Mouse (Mus musculus) liver, embryonic 15.5 days (tissue): ENCODE measurements around the gene Mymk. TPM values are rescaled to one million over a fixed set of nuclear protein-coding genes. Genes with fewer than 3 reads are reported as not detected.

Source experiments
- ATAC-seq: fragments of 200-750 bp; cut with Nextera tagmentation; 2 replicates; pipeline ENCODE4 v1.8.0; 2017; ENCODE audit warnings: moderate number of reproducible peaks, mild to moderate bottlenecking, moderate library complexity; ENCODE audit not compliant: insufficient read depth
- H3K27ac ChIP-seq: fragments of 300-500 bp; sonication (generic); replicated peaks from 2 replicates; pipeline ENCODE4 v1.5.1; 2015; ENCODE audit warnings: mild to moderate bottlenecking, inconsistent platforms
- H3K27me3 ChIP-seq: fragments of 300-500 bp; sonication (generic); 2 replicates; pipeline ENCODE4 v1.6.1; 2015; ENCODE audit warnings: mild to moderate bottlenecking, inconsistent platforms
- H3K36me3 ChIP-seq: fragments of 300-500 bp; sonication (generic); replicated peaks from 2 replicates; pipeline ENCODE4 v1.6.1; 2015; ENCODE audit warnings: moderate library complexity, mild to moderate bottlenecking, inconsistent platforms
- H3K4me1 ChIP-seq: fragments of 300-500 bp; sonication (generic); replicated peaks from 2 replicates; pipeline ENCODE4 v1.6.1; 2015; ENCODE audit warnings: inconsistent platforms
- H3K4me2 ChIP-seq: fragments of 300-500 bp; sonication (generic); 2 replicates; pipeline ENCODE4 v1.6.1; 2015; ENCODE audit warnings: moderate library complexity, mild to moderate bottlenecking, inconsistent platforms
- H3K4me3 ChIP-seq: fragments of 300-500 bp; sonication (generic); replicated peaks from 2 replicates; pipeline ENCODE4 v1.5.1; 2015; ENCODE audit warnings: mild to moderate bottlenecking, inconsistent platforms
- H3K9ac ChIP-seq: fragments of 300-500 bp; sonication (generic); 2 replicates; pipeline ENCODE4 v1.6.1; 2015; ENCODE audit warnings: moderate library complexity, mild to moderate bottlenecking, inconsistent platforms
- H3K9me3 ChIP-seq: fragments of 300-500 bp; sonication (generic); replicated peaks from 2 replicates; pipeline ENCODE4 v1.6.1; 2016; ENCODE audit warnings: inconsistent platforms
- WGBS: fragments of 180-500 bp; shearing (Covaris S2); methylation state at CpG from one replicate; pipeline ENCODE4 v1.1.7; 2015; ENCODE audit warnings: mixed read lengths; ENCODE audit not compliant: insufficient replicate concordance; 5-methylcytosine and 5-hydroxymethylcytosine counted together
- polyA plus RNA-seq: library from polyadenylated mRNA; unstranded; fragments of >200 nt; fragmentation: Nextera tagmentation; extraction: Ambion mirVana; gene quantifications from 2 replicates; pipeline ENCODE4 v1.2.1, GENCODE M21; 2015

The Mymk gene
- polyA plus RNA-seq = 1.9 and 2.5 TPM in 2 replicates

- Histone ChIP-seq H3K9me3 (no peaks in the 10 kb centered on the region), H3K36me3 (no peaks in the 10 kb centered on the region), H3K4me1 (no peaks in the 10 kb centered on the region), H3K4me3 (no peak within 1 kb of the TSS), H3K27me3 (no peaks in the 10 kb centered on the region), H3K9ac (no peak within 1 kb of the TSS), H3K4me2 (no peak within 1 kb of the TSS), H3K27ac (no peak within 1 kb of the TSS)
- WGBS = 56% methylated on average over 2 of the region's 2 CpGs
- ATAC-seq = no peak
Measured at GRCm38 (mm10) chr2:27071978-27072377, at the start of gene Mymk. Gene Mymk, minus strand, starts transcription at chr2:27072179.

- Histone ChIP-seq H3K9ac (no peak overlapping the region), H3K27me3 (peaks cover 7% of the 10 kb centered on the region; the same call in 1 of the 2 replicates), H3K4me3 (no peak overlapping the region), H3K4me2 (no peak overlapping the region), H3K9me3 (no peaks in the 10 kb centered on the region), H3K27ac (no peak overlapping the region), H3K4me1 (no peaks in the 10 kb centered on the region), H3K36me3 (no peaks in the 10 kb centered on the region)
- WGBS = 67% methylated on average over 8 of the region's 8 CpGs
- no peak for ATAC-seq
Measured at GRCm38 (mm10) chr2:27120241-27120641, 48.3 kb upstream of the Mymk start.

DNA sequence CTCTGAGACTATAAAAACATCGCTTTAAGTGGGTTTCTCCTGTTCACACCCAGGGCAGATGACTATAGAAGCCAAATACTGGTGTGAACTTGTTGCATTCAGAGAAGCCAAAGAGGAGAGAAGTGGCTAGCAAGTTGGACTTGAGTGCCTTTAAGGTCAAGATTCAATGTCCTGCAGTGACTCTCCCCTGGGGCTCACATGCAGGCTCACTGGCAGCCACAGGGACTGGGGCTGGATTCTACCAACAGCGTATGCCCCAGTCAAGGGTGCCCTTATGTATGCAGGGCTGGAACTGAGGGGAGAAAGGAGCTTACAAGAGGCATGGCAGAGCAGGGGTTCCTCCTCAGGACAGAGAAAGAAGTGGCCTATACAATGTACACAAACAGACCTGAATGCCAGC lies 47.8 kb upstream of the Mymk start:
- no peak overlapping the region for H3K4me2 ChIP-seq
- no peak overlapping the region for H3K27ac ChIP-seq
- H3K9me3 ChIP-seq = no peaks in the 10 kb centered on the region
- H3K4me3 ChIP-seq = no peak overlapping the region
- 62% methylated on average over 2 of the region's 2 CpGs for WGBS
- no peaks in the 10 kb centered on the region for H3K36me3 ChIP-seq
- H3K27me3 ChIP-seq = peaks cover 7% of the 10 kb centered on the region; the same call in 1 of the 2 replicates
- no peaks in the 10 kb centered on the region for H3K4me1 ChIP-seq
- H3K9ac ChIP-seq = no peak overlapping the region
- ATAC-seq = no peak

DNA sequence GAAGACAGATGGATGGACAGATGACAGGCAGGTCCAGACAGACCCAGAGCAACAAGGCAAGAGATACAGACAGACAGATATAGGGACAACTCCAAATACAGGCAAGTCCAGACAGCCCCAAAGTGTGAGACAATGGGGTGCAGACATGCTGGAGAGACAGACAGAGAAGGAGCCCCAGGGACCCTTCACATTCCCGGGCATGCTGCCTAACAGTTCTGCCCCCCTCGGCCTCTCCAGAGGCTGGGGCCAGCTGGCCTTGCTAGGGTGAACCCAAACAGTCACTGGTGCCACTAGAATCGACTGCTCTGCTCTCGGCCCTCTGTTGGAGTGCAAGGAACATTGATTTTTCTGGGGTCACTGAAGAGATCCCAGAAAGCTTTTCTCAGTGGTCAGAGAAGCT lies 46.5 kb upstream of the Mymk start:
- Histone ChIP-seq H3K4me3 (no peak overlapping the region), H3K9ac (no peak overlapping the region), H3K27ac (no peak overlapping the region), H3K4me2 (no peak overlapping the region), H3K27me3 (peaks cover 7% of the 10 kb centered on the region; the same call in 1 of the 2 replicates), H3K9me3 (no peaks in the 10 kb centered on the region), H3K36me3 (no peaks in the 10 kb centered on the region), H3K4me1 (no peaks in the 10 kb centered on the region)
- ATAC-seq = no peak
- 42% methylated on average over 4 of the region's 4 CpGs for WGBS

GRCm38 (mm10) chr2:27114169-27114568 lies 42.2 kb upstream of the Mymk start:
- Histone ChIP-seq H3K4me3 (no peak overlapping the region), H3K9me3 (no peaks in the 10 kb centered on the region), H3K27ac (no peak overlapping the region), H3K4me1 (no peaks in the 10 kb centered on the region), H3K4me2 (no peak overlapping the region), H3K9ac (no peak overlapping the region), H3K36me3 (no peaks in the 10 kb centered on the region), H3K27me3 (no peaks in the 10 kb centered on the region)
- WGBS = 80% methylated on average over 10 of the region's 10 CpGs
- no peak for ATAC-seq

DNA sequence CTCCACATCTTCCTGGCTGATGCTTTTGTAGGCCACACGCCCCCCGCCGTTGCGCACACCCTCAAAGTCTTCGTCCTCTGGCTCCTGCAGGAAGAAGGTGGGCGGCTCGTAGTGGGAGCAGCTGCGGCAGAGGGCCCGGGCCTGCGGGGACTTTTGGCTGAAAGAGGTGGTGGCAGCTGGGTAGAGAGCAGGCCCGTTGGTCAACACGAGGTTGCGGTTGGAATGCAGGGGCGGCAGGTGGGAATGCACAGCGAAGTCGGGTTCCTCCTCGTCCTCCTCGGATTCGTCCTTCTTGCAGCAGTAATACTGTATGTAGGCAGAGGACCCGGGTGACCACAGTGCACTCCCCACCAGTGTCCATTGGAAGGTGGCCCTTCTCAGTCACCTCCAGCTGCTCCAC lies 40.6 kb upstream of the Mymk start:
- WGBS = 74% methylated on average over 20 of the region's 20 CpGs
- H3K9ac ChIP-seq = no peak overlapping the region
- H3K4me1 ChIP-seq = no peaks in the 10 kb centered on the region
- ATAC-seq = no peak
- no peak overlapping the region for H3K4me3 ChIP-seq
- no peaks in the 10 kb centered on the region for H3K27me3 ChIP-seq
- H3K9me3 ChIP-seq = no peaks in the 10 kb centered on the region
- no peak overlapping the region for H3K27ac ChIP-seq
- H3K4me2 ChIP-seq = no peak overlapping the region
- H3K36me3 ChIP-seq = no peaks in the 10 kb centered on the region

DNA sequence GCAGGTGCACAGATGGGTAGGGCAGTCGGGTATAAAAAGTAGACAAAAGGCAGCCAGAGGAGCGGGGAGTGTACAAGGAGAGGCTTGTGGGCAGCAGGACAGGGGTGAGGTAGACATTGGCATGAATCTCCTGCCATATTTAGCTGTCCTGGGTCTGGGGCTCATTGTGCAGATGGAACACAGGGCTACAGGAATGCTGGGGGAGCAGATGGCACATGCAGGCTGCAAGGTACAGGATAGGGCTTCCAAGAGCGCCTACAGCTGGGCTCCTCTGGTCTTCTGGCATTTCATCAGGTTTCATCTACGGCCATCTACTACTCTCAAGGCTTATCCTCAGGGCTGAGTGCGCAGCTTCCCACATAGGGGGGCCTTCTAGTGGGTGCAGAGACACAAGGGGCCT lies 37.1 kb upstream of the Mymk start:
- H3K9me3 ChIP-seq = no peaks in the 10 kb centered on the region
- no peak overlapping the region for H3K4me2 ChIP-seq
- H3K4me3 ChIP-seq = no peak overlapping the region
- 68% methylated on average over 5 of the region's 5 CpGs for WGBS
- H3K9ac ChIP-seq = no peak overlapping the region
- H3K36me3 ChIP-seq = no peaks in the 10 kb centered on the region
- H3K27ac ChIP-seq = no peak overlapping the region
- no peaks in the 10 kb centered on the region; the same call in 1 of the 2 replicates for H3K27me3 ChIP-seq
- no peak for ATAC-seq
- no peaks in the 10 kb centered on the region for H3K4me1 ChIP-seq

DNA sequence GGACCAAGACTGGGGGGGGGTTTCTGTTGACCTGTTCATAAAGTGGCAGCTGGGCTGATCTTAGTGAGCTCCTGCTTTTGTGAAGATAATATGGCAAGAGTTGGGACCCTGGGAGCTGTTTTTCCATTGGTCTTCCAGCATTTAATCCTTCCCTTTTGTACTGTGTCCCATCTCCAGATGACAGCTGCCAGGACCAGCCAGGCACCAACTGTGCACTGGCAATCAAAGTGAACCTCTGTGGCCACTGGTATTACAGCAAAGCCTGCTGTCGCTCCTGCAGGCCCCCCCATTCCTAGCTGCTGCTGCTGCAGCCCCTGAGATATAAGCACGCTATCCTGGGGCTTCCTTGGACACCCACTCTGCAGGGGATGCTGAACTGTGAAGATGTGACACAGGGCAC lies 36.2 kb upstream of the Mymk start:
- no peaks in the 10 kb centered on the region; the same call in 1 of the 2 replicates for H3K27me3 ChIP-seq
- no peak overlapping the region for H3K4me3 ChIP-seq
- H3K27ac ChIP-seq = no peak overlapping the region
- ATAC-seq = no peak
- H3K9me3 ChIP-seq = no peaks in the 10 kb centered on the region
- H3K4me2 ChIP-seq = no peak overlapping the region
- 56% methylated on average over 2 of the region's 2 CpGs for WGBS
- no peaks in the 10 kb centered on the region for H3K4me1 ChIP-seq
- no peak overlapping the region for H3K9ac ChIP-seq
- H3K36me3 ChIP-seq = no peaks in the 10 kb centered on the region

DNA sequence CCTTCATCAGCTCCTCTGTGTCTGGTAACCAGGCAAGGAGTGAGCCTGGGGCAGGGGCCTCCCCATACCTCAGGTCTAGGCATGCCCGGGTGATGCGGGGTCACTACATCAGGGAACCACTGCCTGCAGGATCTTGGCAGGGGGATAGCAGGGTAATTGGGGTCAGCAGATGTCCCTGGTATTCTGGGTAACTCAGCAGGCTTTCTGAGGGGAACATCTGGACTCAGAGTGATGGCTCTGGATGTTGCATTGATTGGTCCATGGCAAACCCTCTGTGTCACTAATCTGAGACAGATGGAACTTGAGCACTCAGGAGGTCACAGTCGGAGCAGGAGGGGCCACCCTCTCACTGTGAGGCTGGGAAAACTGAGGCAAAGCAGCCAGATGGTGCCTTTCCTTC lies 34.8 kb upstream of the Mymk start:
- no peaks in the 10 kb centered on the region for H3K9me3 ChIP-seq
- no peaks in the 10 kb centered on the region for H3K36me3 ChIP-seq
- H3K4me3 ChIP-seq = no peak overlapping the region
- no peak for ATAC-seq
- H3K4me1 ChIP-seq = no peaks in the 10 kb centered on the region
- no peaks in the 10 kb centered on the region; the same call in 1 of the 2 replicates for H3K27me3 ChIP-seq
- H3K9ac ChIP-seq = no peak overlapping the region
- no peak overlapping the region for H3K27ac ChIP-seq
- H3K4me2 ChIP-seq = no peak overlapping the region
- WGBS = 44% methylated on average over 3 of the region's 3 CpGs

GRCm38 (mm10) chr2:27103554-27103953 lies 31.6 kb upstream of the Mymk start:
- no peaks in the 10 kb centered on the region for H3K4me1 ChIP-seq
- ATAC-seq = no peak
- no peaks in the 10 kb centered on the region; the same call in 1 of the 2 replicates for H3K27me3 ChIP-seq
- no peaks in the 10 kb centered on the region for H3K9me3 ChIP-seq
- H3K4me2 ChIP-seq = no peak overlapping the region
- H3K9ac ChIP-seq = no peak overlapping the region
- 65% methylated on average over 7 of the region's 7 CpGs for WGBS
- H3K4me3 ChIP-seq = no peak overlapping the region
- no peak overlapping the region for H3K27ac ChIP-seq
- H3K36me3 ChIP-seq = no peaks in the 10 kb centered on the region

DNA sequence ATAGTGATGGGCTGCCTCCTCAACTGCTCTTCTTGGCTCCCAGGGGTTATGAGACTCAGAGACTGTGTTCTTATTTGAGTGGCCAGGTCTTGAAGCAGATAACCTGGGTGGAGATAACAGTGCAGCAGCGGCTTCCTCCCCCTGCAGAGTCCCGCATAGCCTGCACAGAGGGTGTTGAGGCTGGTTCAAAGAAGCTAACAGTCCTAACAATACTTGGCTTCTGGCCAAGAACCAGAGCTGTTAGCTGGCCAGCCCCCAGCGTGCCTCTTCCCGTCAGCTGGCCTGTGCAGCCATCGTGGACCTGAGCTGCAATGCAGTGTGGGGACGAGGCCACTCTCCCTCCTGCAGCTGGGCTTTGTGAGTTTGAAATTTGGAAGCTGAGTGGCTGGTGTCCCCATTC lies 25.8 kb upstream of the Mymk start:
- WGBS = 14% methylated on average over 6 of the region's 6 CpGs
- ATAC-seq = no peak
- Histone ChIP-seq H3K4me1 (no peaks in the 10 kb centered on the region; the same call in 1 of the 2 replicates), H3K4me3 (no peak overlapping the region), H3K9ac (no peak overlapping the region), H3K9me3 (no peaks in the 10 kb centered on the region), H3K27ac (no peak overlapping the region), H3K27me3 (no peaks in the 10 kb centered on the region; the same call in 1 of the 2 replicates), H3K36me3 (no peaks in the 10 kb centered on the region), H3K4me2 (no peak overlapping the region)

DNA sequence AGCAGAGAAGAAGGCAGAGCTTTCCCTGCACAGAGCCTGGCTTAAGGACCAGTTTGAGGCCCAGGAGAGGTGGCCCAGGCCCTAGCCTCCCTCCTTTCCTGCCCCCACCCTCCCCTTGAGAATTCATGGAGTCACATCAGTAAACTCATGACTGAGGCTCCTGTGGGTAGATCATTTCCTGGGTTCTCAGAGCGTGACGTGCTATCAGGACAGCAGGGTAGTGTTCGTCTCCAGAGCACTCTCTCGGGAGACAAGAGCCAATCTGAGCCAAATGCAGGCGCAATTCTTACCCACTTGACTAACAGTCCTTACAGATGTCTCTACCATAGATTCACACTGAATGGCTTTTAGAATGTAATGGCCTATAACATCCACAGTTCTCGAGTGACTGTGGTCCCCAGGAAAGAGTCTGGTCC lies 25.3 kb upstream of the Mymk start:
- H3K36me3 ChIP-seq = no peaks in the 10 kb centered on the region
- no peak overlapping the region for H3K9ac ChIP-seq
- H3K4me1 ChIP-seq = no peaks in the 10 kb centered on the region; the same call in 1 of the 2 replicates
- H3K27me3 ChIP-seq = no peaks in the 10 kb centered on the region; the same call in 1 of the 2 replicates
- no peak for ATAC-seq
- no peak overlapping the region for H3K4me2 ChIP-seq
- H3K9me3 ChIP-seq = no peaks in the 10 kb centered on the region
- no peak overlapping the region for H3K27ac ChIP-seq
- no peak overlapping the region for H3K4me3 ChIP-seq
- WGBS = 35% methylated on average over 6 of the region's 6 CpGs
